Mouse (Mus musculus) small intestine, adult 2 months (tissue): ENCODE data around the gene Nav2. TPM values are rescaled to one million over a fixed set of nuclear protein-coding genes. Genes with fewer than 3 reads are reported as not detected.

Source experiments
- H3K27ac ChIP-seq: fragments of 200-500 bp; 2 replicates; pipeline ENCODE4 v1.5.1; 2012; ENCODE audit warnings: low read depth, low read length, control low read depth, inconsistent platforms; ENCODE audit not compliant: insufficient read depth
- H3K27me3 ChIP-seq: fragments of 200-500 bp; 2 replicates; pipeline ENCODE4 v1.6.1; 2012; ENCODE audit warnings: mild to moderate bottlenecking, moderate library complexity, low read length, inconsistent platforms; ENCODE audit not compliant: control insufficient read depth, insufficient read depth
- H3K36me3 ChIP-seq: fragments of 200-500 bp; 2 replicates; pipeline ENCODE4 v1.6.1; 2012; ENCODE audit warnings: mild to moderate bottlenecking, low read length, control low read depth, inconsistent platforms; ENCODE audit not compliant: control insufficient read depth, insufficient read depth
- H3K4me1 ChIP-seq: fragments of 200-500 bp; 2 replicates; pipeline ENCODE4 v1.6.1; 2012; ENCODE audit warnings: low read length, inconsistent platforms, mixed read lengths; ENCODE audit not compliant: control insufficient read depth, insufficient read depth, insufficient read length
- H3K4me3 ChIP-seq: fragments of 200-500 bp; 2 replicates; pipeline ENCODE4 v1.5.1; 2012; ENCODE audit warnings: low read depth, mild to moderate bottlenecking, control low read depth, inconsistent platforms, low read length, moderate library complexity
- CTCF ChIP-seq: fragments of 200-500 bp; IDR thresholded peaks from 2 replicates; pipeline ENCODE4 v1.5.1; 2012; ENCODE audit warnings: low read depth, mild to moderate bottlenecking, control low read depth, inconsistent platforms, low read length, moderate library complexity, mixed read lengths; ENCODE audit not compliant: insufficient replicate concordance, insufficient read length; ENCODE audit errors: extremely low read depth
- POLR2A ChIP-seq: fragments of 200-500 bp; IDR thresholded peaks from 2 replicates; pipeline ENCODE4 v1.6.1; 2012; ENCODE audit warnings: low read depth, mild to moderate bottlenecking, control low read depth, inconsistent platforms, low read length, moderate library complexity
- WGBS: fragments of 180-500 bp; shearing (Covaris S2); methylation state at CpG from one replicate; pipeline ENCODE4 v1.1.7; 2018; 5-methylcytosine and 5-hydroxymethylcytosine counted together
- polyA plus RNA-seq: library from polyadenylated mRNA; depleted of rRNA; stranded (reverse); fragments of >200 nt; gene quantifications from 2 replicates; pipeline ENCODE4 v1.2.3, GENCODE M21; 2012

Gene Nav2
- polyA plus RNA-seq, 1 experiment, result 8.5 TPM

GRCm38 (mm10) chr7:48932138-48932537 is 23.6 kb downstream of the Nav2 start:
- TF ChIP-seq CTCF (no peak), POLR2A (no peak)
- Histone ChIP-seq H3K4me3 (no peak overlapping the region), H3K36me3 (no peaks in the 10 kb centered on the region), H3K27ac (no peak overlapping the region), H3K4me1 (0 out of 2 replicates have a peak, but pooled peaks cover 2% of the 10 kb centered on the region), H3K27me3 (no peaks in the 10 kb centered on the region)
- WGBS, result 85% methylated on average over 2 of the region's 2 CpGs

GRCm38 (mm10) chr7:48934816-48935215 is 26.3 kb downstream of the Nav2 start:
- no peak for TF ChIP-seq CTCF
- no peak for TF ChIP-seq POLR2A
- Histone ChIP-seq H3K36me3 (no peaks in the 10 kb centered on the region), H3K27ac (no peak overlapping the region), H3K4me1 (0 out of 2 replicates have a peak, but pooled peaks cover 2% of the 10 kb centered on the region), H3K4me3 (no peak overlapping the region), H3K27me3 (no peaks in the 10 kb centered on the region)
- WGBS, result 73% methylated on average over 2 of the region's 2 CpGs

GRCm38 (mm10) chr7:48937562-48937961 is 29.0 kb downstream of the Nav2 start:
- no peak for TF ChIP-seq POLR2A
- TF ChIP-seq CTCF, result no peak
- Histone ChIP-seq H3K4me1 (0 out of 2 replicates have a peak, but pooled peaks cover 2% of the 10 kb centered on the region), H3K27ac (no peak overlapping the region), H3K27me3 (no peaks in the 10 kb centered on the region), H3K4me3 (no peak overlapping the region), H3K36me3 (no peaks in the 10 kb centered on the region)
- 74% methylated on average over 11 of the region's 11 CpGs for WGBS

GRCm38 (mm10) chr7:48938190-48938589 is 29.7 kb downstream of the Nav2 start:
- Histone ChIP-seq H3K4me1 (0 out of 2 replicates have a peak, but pooled peaks cover 2% of the 10 kb centered on the region), H3K27me3 (no peaks in the 10 kb centered on the region), H3K4me3 (no peak overlapping the region), H3K27ac (no peak overlapping the region), H3K36me3 (no peaks in the 10 kb centered on the region)
- TF ChIP-seq CTCF (peak; percentile 46; the same call in 1 of the 2 replicates), POLR2A (no peak)
- WGBS, result 20% methylated on average over 4 of the region's 4 CpGs

GRCm38 (mm10) chr7:48948381-48949108 is 40.0 kb downstream of the Nav2 start:
- no peaks in the 10 kb centered on the region for H3K27me3 ChIP-seq
- no peak overlapping the region for H3K4me3 ChIP-seq
- H3K36me3 ChIP-seq, result no peaks in the 10 kb centered on the region
- H3K4me1 ChIP-seq, result no peaks in the 10 kb centered on the region
- TF ChIP-seq POLR2A (no peak), CTCF (no peak)
- WGBS, result 69% methylated on average over 4 of the region's 4 CpGs
- no peak overlapping the region for H3K27ac ChIP-seq

GRCm38 (mm10) chr7:48954501-48954900 is 46.0 kb downstream of the Nav2 start:
- 60% methylated on average over 5 of the region's 5 CpGs for WGBS
- TF ChIP-seq POLR2A (no peak), CTCF (no peak)
- 0 out of 2 replicates have a peak, but pooled peaks cover 2% of the 10 kb centered on the region for H3K4me1 ChIP-seq

GRCm38 (mm10) chr7:48958528-48959315 is 50.2 kb downstream of the Nav2 start:
- Histone ChIP-seq H3K36me3 (no peaks in the 10 kb centered on the region), H3K27ac (no peak overlapping the region), H3K27me3 (peaks cover 12% of the 10 kb centered on the region; the same call in 1 of the 2 replicates), H3K4me3 (peak overlapping the region; percentile 42), H3K4me1 (0 out of 2 replicates have a peak, but pooled peaks cover 2% of the 10 kb centered on the region)
- WGBS, result 6% methylated on average over 32 of the region's 32 CpGs
- TF ChIP-seq CTCF, result no peak
- TF ChIP-seq POLR2A, result no peak

More at GRCm38 (mm10) chr7:48954501-48954900, 46.0 kb downstream of the Nav2 start:
- H3K4me3 ChIP-seq, result no peak overlapping the region
- H3K36me3 ChIP-seq, result no peaks in the 10 kb centered on the region
- H3K27me3 ChIP-seq, result peaks cover 12% of the 10 kb centered on the region; the same call in 1 of the 2 replicates
- no peak overlapping the region for H3K27ac ChIP-seq
